Mouse (Mus musculus) CD4-positive, CD25-positive, alpha-beta regulatory T cell, adult 2 months (primary cell): Measurements from ENCODE around the gene Rnf11.
A peak's percentile ranks its signal among the peaks of the same experiment; 100 is the strongest.

ENCODE experiments used
- DNase-seq: peaks from one replicate; pipeline ENCODE4 v3.0.0-alpha.2; 2012; ENCODE audit warnings: low read depth, low spot score

The Rnf11 gene

GRCm38 (mm10) chr4:109444951-109445350, 39.6 kb downstream of the Rnf11 start:
- DNase-seq, result no peak

- no peak for DNase-seq
These were observed 40.1 kb downstream of the Rnf11 start for GRCm38 (mm10) chr4:109444471-109444870.

GRCm38 (mm10) chr4:109442649-109443048, 41.9 kb downstream of the Rnf11 start:
- DNase-seq, result no peak

- DNase-seq, result no peak
These were observed 42.4 kb downstream of the Rnf11 start for GRCm38 (mm10) chr4:109442126-109442525.

- no peak for DNase-seq
These were observed 43.5 kb downstream of the Rnf11 start for GRCm38 (mm10) chr4:109441000-109441399.

- DNase-seq, result no peak
These were observed 44.1 kb downstream of the Rnf11 start for GRCm38 (mm10) chr4:109440381-109440780.

GRCm38 (mm10) chr4:109439825-109440248, 44.7 kb downstream of the Rnf11 start:
- no peak for DNase-seq

- DNase-seq, result no peak
These were observed 45.4 kb downstream of the Rnf11 start for GRCm38 (mm10) chr4:109439101-109439500.

- peak; percentile 81 for DNase-seq
These were observed 46.3 kb downstream of the Rnf11 start for GRCm38 (mm10) chr4:109437913-109438878.

- no peak for DNase-seq
These were observed 50.3 kb downstream of the Rnf11 start for GRCm38 (mm10) chr4:109434256-109434655.

GRCm38 (mm10) chr4:109433641-109434040, 50.9 kb downstream of the Rnf11 start:
- DNase-seq, result no peak

- DNase-seq, result no peak
These were observed 51.7 kb downstream of the Rnf11 start for GRCm38 (mm10) chr4:109432668-109433375.

GRCm38 (mm10) chr4:109430854-109431253, 53.7 kb downstream of the Rnf11 start:
- DNase-seq, result peak; percentile 71

GRCm38 (mm10) chr4:109430250-109430649, 54.3 kb downstream of the Rnf11 start:
- no peak for DNase-seq

- DNase-seq, result no peak
These were observed 57.5 kb downstream of the Rnf11 start for GRCm38 (mm10) chr4:109427058-109427457.

- DNase-seq, result no peak
These were observed 61.1 kb downstream of the Rnf11 start for GRCm38 (mm10) chr4:109423438-109423837.

GRCm38 (mm10) chr4:109422436-109422835, 62.1 kb downstream of the Rnf11 start:
- no peak for DNase-seq

GRCm38 (mm10) chr4:109421608-109422007, 62.9 kb downstream of the Rnf11 start:
- DNase-seq, result no peak

GRCm38 (mm10) chr4:109420138-109420795, 64.3 kb downstream of the Rnf11 start:
- DNase-seq, result peak; percentile 15

- no peak for DNase-seq
These were observed 65.0 kb downstream of the Rnf11 start for GRCm38 (mm10) chr4:109419563-109419962.

- no peak for DNase-seq
These were observed 65.5 kb downstream of the Rnf11 start for GRCm38 (mm10) chr4:109419017-109419416.

- no peak for DNase-seq
These were observed 66.5 kb downstream of the Rnf11 start for GRCm38 (mm10) chr4:109417998-109418397.
